Mouse (Mus musculus) ovary, adult 18-20 months (tissue): ENCODE data around the gene Pigk.
"Not testable (repeated sequence)": the region's sequence is repeated elsewhere in the genome, so short reads cannot be mapped to it uniquely, and the experiment has no call there.

Experiments
- DNase-seq: peaks from one replicate; pipeline ENCODE4 v3.0.0; 2022; ENCODE audit warnings: low spot score, mixed read lengths

Pigk gene

DNA sequence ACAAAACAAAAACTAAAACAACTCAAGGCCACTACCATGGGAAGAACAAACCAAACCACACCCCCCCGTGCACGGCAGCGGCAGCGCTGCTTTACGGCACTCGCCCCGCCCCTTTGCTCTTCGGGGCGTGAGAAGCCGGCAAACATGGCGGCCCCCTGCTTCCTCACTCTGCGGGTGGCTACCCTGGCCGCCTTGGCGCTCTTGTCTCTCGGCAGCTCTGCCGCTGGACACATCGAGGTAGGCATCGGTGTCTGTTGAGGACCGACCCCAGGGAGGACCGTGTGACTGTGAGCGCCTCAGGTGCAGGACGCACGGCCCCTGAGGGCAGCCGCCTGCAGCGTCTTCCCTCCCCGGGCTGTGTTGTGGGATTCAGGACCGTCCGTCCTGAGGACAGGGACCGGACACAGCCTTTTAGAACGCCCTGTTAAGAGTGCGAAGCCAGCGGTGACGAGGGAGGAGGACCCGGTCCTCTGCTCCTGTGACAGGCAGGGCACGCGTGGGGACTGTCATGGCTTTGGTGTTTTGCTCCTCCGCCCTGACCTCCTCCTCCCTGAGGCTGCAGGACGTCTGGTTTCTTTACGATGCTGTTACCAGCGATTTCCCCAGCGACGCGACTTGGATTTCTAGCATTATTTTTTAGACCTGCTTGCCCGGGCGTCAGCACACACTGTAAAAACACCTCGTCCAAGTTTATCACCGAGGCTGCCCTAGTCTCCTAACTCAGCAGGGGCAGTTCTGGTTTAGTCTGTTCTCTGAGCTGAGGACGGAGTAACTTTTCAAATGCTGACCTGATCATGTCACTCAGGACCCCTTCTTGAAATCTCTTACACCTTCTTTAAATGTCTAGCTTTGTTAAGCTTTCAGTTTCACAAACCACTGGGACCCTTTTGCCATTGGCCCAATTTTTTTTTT lies at the start of gene Pigk:
Pigk (plus strand) TSS at position 110 of the 912 bp plus-strand sequence.
- peak; percentile 82 for DNase-seq

DNA sequence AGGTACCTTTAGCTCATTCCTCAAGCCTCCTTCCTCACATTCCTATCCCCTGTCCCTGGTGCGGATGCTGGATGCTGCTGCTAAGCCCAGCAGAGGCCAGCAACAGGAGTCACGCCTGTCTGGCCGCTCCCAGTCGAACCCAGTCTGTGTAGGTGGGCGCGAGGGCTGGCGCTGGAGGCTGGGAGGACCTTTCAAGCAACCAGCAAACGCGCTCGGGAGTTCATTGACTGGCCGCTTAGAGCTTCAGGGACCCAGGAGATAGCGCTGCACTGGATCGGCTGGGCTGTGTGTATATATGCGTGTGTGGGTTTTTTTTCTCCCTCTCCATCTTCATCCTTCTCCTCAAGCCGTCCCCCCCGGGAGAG lies 46.9 kb upstream of the Pigk start:
- DNase-seq: no peak

DNA sequence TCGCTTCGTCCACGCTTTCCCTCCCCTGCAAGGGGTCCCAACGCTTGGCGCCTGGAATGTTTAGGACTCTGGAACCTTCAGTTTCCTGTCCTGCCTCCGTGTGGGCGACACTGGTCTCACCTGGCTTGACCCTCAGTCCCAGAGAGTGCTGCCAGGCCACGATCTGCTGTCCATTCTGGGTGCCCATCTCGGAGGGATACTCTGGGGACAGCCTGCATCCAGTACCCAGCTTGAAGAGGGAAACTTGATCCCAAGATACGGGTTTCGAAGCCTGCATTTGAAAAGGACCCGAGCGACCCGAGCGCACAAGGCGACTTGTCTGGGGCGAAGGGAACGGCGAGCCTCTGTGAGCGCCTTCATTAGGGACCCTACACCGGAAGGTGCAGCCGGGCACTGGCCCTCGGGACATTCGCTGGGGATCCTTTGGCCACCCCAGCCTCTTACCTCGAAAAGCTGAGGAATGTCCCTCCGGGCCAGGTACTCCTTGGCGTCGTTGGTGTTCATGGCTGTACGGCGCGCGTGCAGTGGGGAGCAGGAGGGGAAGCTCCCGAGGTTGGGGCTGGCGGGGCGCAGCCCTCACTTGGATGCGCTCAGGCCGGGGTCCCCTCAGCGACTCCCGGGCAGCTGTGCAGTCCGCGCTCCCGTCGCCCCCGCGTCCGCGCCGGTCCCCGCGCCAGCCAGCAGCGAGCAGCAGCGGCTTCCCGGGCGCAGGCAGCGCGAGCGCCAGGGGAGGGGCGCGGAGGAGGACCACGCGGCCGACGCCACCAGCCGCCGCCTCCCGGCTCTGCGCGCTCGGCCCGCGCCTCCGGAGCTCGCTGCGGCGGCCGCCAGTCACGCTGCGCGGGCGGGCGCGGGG lies 46.3 kb upstream of the Pigk start:
- DNase-seq: no peak

DNA sequence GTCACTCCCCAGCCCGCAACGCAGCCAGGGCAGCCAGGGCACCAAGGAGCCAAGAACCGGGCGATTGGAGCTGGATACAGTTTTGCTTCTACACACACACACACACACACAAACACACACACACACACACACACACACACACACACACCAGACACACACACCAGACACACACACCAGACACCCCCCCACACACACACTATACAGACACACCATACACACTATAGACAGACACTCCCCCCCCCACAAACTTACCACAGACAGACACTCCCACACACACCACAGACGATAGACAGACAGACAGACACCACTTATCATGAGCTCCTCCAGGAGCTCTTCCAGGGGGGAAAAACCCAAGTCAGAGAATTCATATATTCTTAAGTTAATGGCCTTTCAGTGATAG lies 45.7 kb upstream of the Pigk start, which contains the start of gene Ak5:
Ak5 (minus strand) TSS at position 122 of the 400 bp plus-strand sequence.
- DNase-seq: no peak

DNA sequence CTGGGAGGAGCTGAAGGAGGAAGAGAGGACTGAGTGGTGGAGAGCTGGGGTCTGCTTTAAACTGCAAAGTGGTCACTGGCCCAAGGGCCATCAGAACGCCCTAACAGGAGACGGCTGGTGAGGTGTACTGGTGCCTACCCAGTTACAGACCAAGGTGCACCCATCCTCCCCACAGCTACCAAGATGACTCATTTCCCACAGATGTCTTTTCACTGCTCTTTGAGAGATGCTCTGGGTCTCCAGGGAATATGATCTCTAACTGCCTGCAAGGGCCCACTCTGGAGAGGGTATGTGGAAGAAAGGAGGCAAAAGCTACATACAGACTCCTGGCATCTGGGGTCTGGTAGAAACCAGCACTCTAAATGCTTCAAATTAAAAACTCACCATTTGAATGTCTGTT lies 45.1 kb upstream of the Pigk start:
- DNase-seq: no peak

DNA sequence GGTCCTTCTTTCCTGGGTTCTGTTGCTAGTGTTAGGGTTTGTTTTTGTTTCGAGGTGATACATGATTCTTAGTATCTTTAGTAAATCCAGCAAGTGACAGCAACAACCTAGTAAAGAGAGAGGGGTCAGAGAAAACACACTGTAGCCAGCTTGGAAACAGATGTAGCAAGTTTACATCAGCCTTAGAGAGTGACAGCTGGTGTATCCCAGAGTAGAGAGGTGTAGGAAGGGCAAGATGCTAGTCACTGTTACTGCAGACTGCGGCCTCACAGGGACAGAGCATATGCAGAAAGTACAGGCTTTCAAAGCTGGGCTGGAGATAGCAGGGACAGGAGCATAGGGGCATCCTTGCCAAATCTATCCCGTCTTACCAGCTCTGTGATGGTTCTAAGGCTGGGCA lies 44.1 kb upstream of the Pigk start:
- DNase-seq: no peak

DNA sequence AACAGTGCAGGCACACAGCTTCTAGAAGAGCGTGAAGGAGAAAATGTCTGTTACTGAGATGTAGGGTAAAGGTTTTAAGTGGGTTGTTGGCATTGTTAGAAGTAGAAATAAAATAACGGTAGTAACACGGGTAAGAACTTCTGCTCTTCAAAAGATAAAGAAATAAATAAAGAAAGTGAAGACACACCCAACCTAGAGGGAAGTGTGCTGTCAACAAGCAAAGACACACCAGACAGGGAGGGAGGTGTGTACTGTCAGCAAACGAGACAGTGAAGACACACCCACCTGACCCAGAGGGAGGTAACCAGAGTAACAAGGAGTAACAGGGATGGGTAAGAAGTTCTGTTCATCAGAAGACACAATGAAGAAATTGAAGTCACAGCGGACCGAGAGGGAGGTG lies 39.2 kb upstream of the Pigk start:
- DNase-seq: no peak

DNA sequence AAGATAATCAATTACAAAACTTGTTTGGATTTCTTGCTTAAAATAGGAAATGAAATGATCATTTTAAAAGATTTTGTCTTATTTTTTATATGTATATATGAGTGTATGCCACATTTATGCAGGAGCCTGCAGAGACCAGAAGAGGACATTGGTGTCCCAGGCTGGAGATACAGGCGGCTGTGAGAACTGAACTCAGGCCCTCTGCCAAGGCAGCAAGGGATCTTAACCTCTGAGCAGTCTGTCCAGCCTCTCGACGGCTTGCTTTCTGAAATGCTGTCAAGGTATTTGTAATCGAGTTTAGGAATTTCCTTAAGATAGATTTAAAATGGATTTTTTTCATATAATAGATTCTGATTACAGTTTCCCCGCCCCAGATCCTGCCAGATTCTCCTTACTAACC lies 25.4 kb upstream of the Pigk start:
- no peak for DNase-seq

DNA sequence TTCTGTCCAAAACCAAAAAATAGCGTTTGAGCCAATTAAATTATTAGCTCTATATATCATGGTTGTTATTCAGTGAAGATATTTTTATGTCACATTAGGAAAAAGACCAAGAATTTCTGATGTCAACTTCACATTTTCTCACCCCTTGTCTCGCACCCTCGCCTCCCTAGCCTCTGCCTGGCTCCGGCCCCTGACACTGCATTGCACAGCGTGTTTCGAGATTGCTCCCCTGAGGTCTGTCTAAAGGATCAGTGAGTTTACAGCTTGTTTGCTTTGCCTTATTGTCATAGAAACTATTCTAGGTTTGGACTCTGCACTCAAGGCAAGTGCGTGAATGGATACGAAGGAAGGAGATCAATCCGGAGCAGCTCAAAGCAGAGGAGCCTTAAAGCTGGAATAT lies 24.8 kb upstream of the Pigk start:
- DNase-seq: no peak

DNA sequence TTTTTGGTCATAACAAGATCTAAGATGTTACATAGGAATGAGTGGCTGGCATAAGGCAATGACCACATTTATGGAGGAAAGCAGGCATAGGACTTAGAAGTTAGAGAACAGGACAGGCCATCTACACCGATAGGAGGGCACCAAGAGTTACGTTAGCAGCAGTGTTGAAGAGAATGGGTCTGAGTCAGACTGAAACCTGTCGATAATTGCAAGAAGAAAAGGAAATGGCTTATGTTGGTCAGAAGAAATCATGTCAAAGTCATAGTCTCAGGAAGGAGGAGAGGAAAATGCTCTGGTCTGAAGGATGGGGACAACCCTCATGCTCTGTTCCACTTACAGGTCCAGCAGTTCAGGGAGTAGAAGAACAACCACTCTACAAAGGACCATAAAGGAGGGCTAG lies 18.9 kb upstream of the Pigk start:
- no peak for DNase-seq

DNA sequence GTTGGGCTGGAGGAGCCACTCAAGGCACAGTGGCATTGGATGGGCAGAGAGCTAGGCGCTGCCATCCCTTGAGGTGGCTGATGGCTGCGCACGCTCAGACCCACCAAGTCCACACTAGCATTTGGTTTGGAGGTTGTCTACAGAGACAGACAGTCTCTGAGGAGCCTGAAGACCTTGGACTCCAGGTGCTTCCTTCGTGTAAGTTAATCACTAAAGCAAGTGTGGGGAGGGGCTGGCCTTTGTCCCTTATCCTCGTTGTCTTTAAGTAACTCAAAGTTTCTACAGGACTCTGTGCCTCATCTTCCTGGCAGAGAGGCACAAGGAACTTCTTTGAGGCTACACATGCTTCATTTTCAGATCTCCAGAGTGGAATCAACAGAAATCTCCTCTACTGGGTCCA lies 15.9 kb upstream of the Pigk start:
- no peak for DNase-seq

DNA sequence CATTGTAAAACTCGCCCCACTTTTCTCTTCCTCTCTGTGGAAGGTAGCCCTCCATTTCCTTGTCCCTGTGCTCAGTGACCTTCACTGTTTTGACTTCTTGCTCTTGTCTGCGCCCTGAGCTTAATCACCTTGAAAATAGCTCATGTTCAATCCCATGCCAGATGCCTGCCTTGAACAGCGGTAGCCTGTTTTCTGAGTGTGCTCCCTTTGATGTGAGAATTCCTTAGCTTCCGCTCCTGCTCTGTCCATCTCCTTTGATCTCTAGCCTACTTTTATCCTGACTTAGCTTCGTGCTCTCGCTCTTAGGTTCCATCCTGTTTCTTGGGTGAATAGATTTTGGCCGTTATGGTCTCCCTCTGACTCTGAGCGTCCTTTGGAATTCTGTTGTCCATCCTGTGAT lies 14.6 kb upstream of the Pigk start:
- DNase-seq: no peak

DNA sequence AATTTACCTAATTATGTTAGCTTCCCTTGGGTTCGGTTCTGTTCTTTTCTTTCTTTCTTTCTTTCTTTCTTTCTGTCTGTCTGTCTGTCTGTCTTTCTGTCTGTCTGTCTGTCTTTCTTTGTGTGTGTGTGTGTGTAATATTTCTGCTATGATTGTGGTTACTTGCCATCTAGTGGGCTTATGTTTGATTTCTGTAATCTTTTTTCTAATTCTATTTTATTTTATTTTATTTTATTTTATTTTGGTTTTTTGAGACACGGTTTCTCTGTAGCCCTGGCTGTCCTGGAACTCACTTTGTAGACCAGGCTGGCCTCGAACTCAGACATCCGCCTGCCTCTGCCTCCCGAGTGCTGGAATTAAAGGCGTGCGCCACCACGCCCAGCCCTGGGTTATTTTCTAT lies 12.4 kb upstream of the Pigk start:
- not testable (repeated sequence) for DNase-seq

DNA sequence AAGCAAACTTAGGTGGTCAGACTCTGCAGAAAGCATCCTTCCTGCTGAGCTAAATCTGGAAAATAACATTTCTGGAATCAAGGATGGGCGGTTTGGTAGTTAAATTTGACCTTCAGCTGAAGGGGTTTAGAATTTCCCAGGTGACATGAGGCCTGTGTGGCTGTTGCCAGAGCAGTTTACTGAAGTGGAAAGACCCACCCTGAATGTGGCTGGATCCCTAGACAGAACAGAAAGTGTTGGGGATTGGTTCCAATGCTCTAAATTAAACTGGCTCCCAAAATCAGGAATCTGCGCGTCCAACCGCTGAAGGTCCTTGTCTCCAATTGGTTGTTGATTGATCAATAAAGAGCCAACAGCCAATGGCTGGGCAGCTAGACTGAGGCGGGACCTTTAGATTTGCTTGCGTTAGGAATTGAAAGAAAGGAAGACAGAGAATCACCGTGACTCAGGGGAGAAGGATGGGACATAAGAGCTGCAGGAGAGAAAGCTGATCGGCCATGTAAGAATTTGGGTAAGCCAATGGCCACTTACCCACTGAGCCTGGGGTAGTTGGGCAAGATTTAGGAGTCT lies 11.5 kb upstream of the Pigk start:
- no peak for DNase-seq

DNA sequence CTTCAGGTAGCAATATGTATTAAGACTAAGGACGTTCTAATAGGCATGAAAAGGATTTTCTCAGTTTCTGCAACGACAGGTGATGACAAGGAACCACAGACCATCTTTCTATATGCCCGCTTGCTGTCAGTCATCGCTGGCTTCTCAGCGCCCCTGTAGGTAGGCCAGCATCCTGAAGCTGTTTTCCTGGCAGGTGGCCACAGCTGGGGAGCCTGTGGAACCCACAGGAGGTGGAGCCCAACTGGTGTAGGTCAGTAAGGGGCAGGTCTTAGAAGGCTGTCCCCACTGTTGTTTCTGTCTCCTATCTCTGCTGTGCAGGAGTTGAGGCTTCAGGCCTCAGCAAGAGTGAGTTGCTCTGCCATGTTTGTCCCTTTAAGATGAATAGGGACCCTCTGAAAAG lies 8.1 kb upstream of the Pigk start:
- DNase-seq: no peak

DNA sequence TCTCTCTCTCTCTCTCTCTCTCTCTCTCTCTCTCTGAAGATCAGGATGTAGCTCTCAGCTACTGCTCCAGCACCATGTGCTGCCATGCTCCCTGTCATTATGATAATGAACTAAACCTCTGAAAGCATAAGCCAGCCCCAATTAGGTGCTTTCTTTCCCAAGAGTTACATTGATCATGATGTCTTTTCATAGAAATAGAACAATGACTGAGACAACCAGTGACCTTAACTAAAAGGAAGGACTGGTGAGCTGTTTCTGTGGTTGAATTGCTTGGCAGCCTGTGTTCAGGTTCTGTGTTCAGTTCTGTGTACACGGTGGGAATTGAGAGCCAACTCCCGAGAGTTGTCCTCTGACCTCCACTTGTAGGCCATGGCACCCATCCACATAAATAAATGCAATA lies 7.0 kb upstream of the Pigk start:
- DNase-seq: no peak

DNA sequence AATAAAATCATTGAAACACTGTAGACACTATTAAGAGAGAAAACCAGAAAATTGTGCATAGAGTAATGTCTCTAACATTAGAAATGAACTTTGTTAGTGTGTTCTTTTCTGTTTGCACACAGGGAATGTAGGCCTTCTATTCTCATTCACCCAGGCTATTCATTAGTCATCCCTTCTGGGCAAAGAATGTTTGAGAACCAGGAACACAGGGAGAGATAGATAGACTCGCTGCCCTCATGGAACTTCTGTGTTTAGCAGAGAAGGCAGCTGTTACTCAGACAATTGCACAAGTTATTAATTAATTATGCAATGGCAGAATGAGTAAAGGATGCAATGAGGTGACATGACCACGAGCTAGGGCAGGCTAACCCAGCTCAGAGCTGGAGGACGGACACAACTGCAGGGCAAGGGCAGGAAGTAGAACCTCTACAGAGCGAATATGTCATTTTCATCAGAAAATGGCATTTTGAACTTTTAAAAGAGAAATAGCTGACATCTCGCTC lies 6.5 kb upstream of the Pigk start:
- no peak for DNase-seq

DNA sequence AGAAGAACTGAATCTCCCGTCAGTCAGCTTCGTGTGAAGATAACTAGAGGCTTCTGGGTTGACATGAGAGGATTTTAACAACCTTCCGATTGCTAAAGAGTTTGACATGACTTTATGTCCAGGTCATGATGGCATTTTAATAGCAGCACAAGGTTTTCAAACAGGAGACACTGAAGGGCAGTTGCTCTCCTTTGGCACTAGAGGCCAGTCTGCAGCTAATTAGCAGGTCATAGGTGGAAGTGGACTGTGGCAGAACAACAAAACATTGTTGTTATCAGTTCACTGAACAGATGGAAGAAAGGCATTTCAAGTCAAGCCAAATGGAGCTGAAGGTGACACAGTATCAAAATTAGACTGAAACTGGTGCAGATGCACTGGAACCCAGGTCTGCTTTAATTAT lies 4.0 kb upstream of the Pigk start:
- no peak for DNase-seq

DNA sequence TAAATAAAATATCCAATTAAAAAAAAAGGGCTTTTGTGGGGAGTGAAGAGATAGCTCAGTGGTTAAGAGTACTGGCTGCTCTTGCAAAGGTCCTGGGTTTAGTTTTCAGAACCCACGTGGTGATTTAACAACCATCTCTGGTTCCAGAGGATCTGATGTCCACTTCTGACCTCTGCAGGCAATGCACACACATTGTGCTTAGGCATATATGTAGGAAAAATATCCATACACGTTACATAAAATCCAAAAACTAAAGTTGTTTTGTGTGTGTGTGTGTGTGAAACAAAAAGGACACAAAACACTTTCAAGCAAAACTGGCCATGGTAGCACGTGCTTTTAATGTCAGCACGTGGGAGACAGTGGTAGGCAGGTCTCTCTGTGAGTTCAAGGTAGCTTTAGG lies 943 bp upstream of the Pigk start:
- DNase-seq: no peak

DNA sequence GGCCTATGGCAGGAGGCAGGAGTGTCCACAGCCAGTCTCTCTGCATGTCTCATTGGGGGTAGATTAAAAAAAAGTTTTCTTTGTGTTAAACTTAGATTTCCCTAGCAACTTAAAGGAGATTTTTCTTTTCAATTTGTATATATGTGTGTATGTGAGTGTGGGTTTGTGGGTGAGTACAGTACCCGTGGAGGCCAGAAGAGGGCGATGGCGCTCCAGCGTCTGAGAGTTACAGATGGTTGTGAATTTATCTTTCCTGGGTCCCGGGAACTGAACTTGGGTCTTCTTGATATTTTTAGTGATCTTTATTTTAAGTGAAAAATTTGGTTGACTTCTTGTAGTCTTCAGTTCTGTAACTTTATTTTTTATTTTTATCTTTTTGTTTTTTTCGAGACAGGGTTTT lies 7.4 kb downstream of the Pigk start:
- no peak for DNase-seq

DNA sequence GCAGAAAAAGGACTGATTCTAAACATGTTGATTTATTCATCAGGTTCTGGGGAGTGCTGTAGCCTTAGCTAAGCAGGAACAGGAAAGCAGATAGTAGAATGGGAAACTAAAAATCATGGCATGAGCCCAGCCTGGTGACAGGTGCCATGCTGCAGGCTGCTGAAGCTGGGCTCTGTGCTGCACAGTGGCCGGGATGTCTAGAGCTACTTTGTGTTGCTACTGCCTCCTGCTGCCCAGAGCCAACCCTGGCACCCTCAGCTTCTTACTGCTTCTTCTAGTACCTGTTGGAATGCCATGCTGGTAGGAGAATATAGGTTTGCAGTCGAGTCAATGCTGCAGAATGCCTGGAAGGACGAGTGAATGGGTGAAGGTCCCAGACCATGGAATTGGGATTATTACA lies 8.9 kb downstream of the Pigk start:
- no peak for DNase-seq

DNA sequence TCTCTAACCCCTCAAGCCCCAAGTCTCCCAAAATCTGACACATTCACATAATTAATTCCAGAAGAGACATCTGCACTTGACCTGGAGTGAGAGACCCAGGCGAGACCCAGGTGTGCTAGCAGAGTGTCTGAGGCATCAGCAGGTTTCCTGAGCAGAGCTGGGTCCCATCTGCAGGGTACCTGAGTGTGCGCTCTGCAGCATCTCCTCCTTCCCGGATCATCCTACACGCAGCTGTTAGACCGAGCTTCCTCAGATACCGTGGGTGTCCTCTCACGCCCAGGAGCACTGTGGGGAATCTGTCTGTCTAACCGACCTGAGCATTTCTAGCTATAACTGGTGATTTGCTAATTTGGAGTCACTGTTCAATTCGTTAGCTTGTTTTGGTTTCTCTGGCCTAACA lies 10.5 kb downstream of the Pigk start:
- DNase-seq: no peak

DNA sequence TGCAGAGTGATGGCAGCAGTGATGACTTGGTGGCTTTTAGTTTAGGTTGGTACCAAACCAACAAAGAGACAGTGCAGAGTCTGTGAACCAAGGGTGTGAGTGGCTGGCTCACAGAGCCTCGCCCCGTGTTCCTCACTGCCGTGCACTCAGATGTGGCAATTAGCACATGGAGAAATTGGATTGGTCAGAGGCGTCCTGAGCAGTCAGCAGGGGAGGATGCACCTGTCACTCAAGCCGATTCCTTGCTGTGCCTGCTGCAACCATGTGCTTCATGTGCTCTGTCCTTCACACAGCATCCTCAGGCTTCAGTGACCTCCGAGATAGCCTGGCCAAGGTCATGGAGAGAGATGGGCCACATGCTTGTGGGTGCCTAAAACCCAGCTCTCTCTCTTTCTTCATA lies 14.3 kb downstream of the Pigk start:
- DNase-seq: no peak
